Mouse (Mus musculus) C2C12 (cell line): Measurements from ENCODE around the gene Pdyn. TPM values are rescaled to one million over a fixed set of nuclear protein-coding genes. Genes with fewer than 3 reads are reported as not detected.

Source experiments
- H3K27me3 ChIP-seq: one replicate; pipeline ENCODE4 v1.6.1; 2011; ENCODE audit not compliant: control insufficient read depth, insufficient read depth, insufficient read length
- H3K36me3 ChIP-seq: one replicate; pipeline ENCODE4 v1.6.1; 2011; ENCODE audit not compliant: control insufficient read depth, insufficient read depth
- H3K4me3 ChIP-seq: one replicate; pipeline ENCODE4 v1.5.1; 2011; ENCODE audit warnings: mild to moderate bottlenecking, control low read depth; ENCODE audit not compliant: poor library complexity, insufficient read depth, severe bottlenecking
- H3K79me2 ChIP-seq: one replicate; pipeline ENCODE4 v1.6.1; 2011; ENCODE audit not compliant: control insufficient read depth, insufficient read depth
- H3K79me3 ChIP-seq: one replicate; pipeline ENCODE4 v1.6.1; 2011; ENCODE audit warnings: low read depth, control low read depth
- H3ac ChIP-seq: one replicate; pipeline ENCODE3; 2011; ENCODE audit warnings: low read depth; ENCODE audit not compliant: control insufficient read depth, insufficient read length
- CEBPB ChIP-seq: IDR thresholded peaks from one replicate; pipeline ENCODE4 v1.6.1; 2011; ENCODE audit warnings: low read depth, mild to moderate bottlenecking, control low read depth, moderate library complexity
- CTCF ChIP-seq: IDR thresholded peaks from one replicate; pipeline ENCODE4 v1.5.1; 2011; ENCODE audit not compliant: control insufficient read depth, insufficient read depth, insufficient read length
- FOSL1 ChIP-seq: IDR thresholded peaks from one replicate; pipeline ENCODE4 v1.8.0; 2011; ENCODE audit warnings: mild to moderate bottlenecking, low read length; ENCODE audit not compliant: poor library complexity, insufficient read depth, severe bottlenecking
- MAX ChIP-seq: IDR thresholded peaks from one replicate; pipeline ENCODE4 v1.6.1; 2011; ENCODE audit warnings: mild to moderate bottlenecking, control low read depth
- MYOD1 ChIP-seq: IDR thresholded peaks from one replicate; pipeline ENCODE4 v1.6.1; 2011; ENCODE audit warnings: low read depth; ENCODE audit not compliant: control insufficient read depth, insufficient read length
- MYOG ChIP-seq: IDR thresholded peaks from one replicate; pipeline ENCODE4 v1.6.1; 2011; ENCODE audit not compliant: control insufficient read depth, insufficient read length; ENCODE audit errors: extremely low read depth
- USF1 ChIP-seq: IDR thresholded peaks from one replicate; pipeline ENCODE4 v1.6.1; 2011; ENCODE audit warnings: low read depth, mild to moderate bottlenecking, control low read depth, moderate library complexity
- polyA plus RNA-seq: library from polyadenylated mRNA; unstranded; fragments of >200 nt; fragmentation: generic; extraction: Trizol; gene quantifications from one replicate; pipeline ENCODE4 v1.2.1, GENCODE M21; 2012; ENCODE audit warnings: missing spikeins

Gene Pdyn
- polyA plus RNA-seq, 1 experiment = not detected

GRCm38 (mm10) chr2:129671911-129672310, 27.7 kb downstream of the Pdyn start:
- H3K4me3 ChIP-seq = no peak overlapping the region
- H3K79me2 ChIP-seq = no peaks in the 10 kb centered on the region
- no peak overlapping the region for H3ac ChIP-seq
- no peak for TF ChIP-seq CEBPB
- TF ChIP-seq MAX = no peak
- TF ChIP-seq MYOD1 = no peak
- TF ChIP-seq USF1 = no peak
- no peak for TF ChIP-seq FOSL1
- TF ChIP-seq CTCF = no peak
- no peak for TF ChIP-seq MYOG
- H3K79me3 ChIP-seq = no peaks in the 10 kb centered on the region
- no peaks in the 10 kb centered on the region for H3K36me3 ChIP-seq
- H3K27me3 ChIP-seq = peaks cover 5% of the 10 kb centered on the region

- Histone ChIP-seq H3ac (no peak overlapping the region), H3K27me3 (no peaks in the 10 kb centered on the region), H3K4me3 (no peak overlapping the region), H3K36me3 (no peaks in the 10 kb centered on the region), H3K79me2 (no peaks in the 10 kb centered on the region), H3K79me3 (no peaks in the 10 kb centered on the region)
- no peak for TF ChIP-seq CTCF
- no peak for TF ChIP-seq FOSL1
- TF ChIP-seq MAX = no peak
- TF ChIP-seq MYOG = no peak
- TF ChIP-seq USF1 = no peak
- TF ChIP-seq CEBPB = no peak
Observed at GRCm38 (mm10) chr2:129662484-129662883, 37.2 kb downstream of the Pdyn start.

- TF ChIP-seq CEBPB (no peak), MAX (no peak), CTCF (no peak), USF1 (no peak), MYOG (no peak), MYOD1 (no peak), FOSL1 (no peak)
- no peak overlapping the region for H3K4me3 ChIP-seq
- H3K36me3 ChIP-seq = no peaks in the 10 kb centered on the region
- no peaks in the 10 kb centered on the region for H3K79me2 ChIP-seq
- H3K79me3 ChIP-seq = no peaks in the 10 kb centered on the region
- H3ac ChIP-seq = no peak overlapping the region
- H3K27me3 ChIP-seq = no peaks in the 10 kb centered on the region
Observed at GRCm38 (mm10) chr2:129660020-129660419, 39.6 kb downstream of the Pdyn start.

- Histone ChIP-seq H3K4me3 (no peak overlapping the region), H3ac (no peak overlapping the region), H3K27me3 (no peaks in the 10 kb centered on the region), H3K79me3 (no peaks in the 10 kb centered on the region), H3K36me3 (no peaks in the 10 kb centered on the region), H3K79me2 (no peaks in the 10 kb centered on the region)
- TF ChIP-seq MYOD1 (no peak), MAX (no peak)
Observed at GRCm38 (mm10) chr2:129658796-129659195, 40.8 kb downstream of the Pdyn start.

- Histone ChIP-seq H3K27me3 (peaks cover 5% of the 10 kb centered on the region), H3K4me3 (no peak overlapping the region), H3ac (no peak overlapping the region), H3K79me3 (no peaks in the 10 kb centered on the region), H3K79me2 (no peaks in the 10 kb centered on the region), H3K36me3 (no peaks in the 10 kb centered on the region)
- TF ChIP-seq CTCF = no peak
- TF ChIP-seq MYOD1 = no peak
- TF ChIP-seq MAX = no peak
- no peak for TF ChIP-seq FOSL1
Observed at GRCm38 (mm10) chr2:129655033-129655432, 44.6 kb downstream of the Pdyn start.

- no peak for TF ChIP-seq MYOD1
- TF ChIP-seq MYOG = no peak
- TF ChIP-seq FOSL1 = no peak
- no peak for TF ChIP-seq USF1
- no peak for TF ChIP-seq CEBPB
- no peak for TF ChIP-seq CTCF
- no peak for TF ChIP-seq MAX
- no peaks in the 10 kb centered on the region for H3K36me3 ChIP-seq
- H3K79me3 ChIP-seq = no peaks in the 10 kb centered on the region
- H3K27me3 ChIP-seq = peaks cover 5% of the 10 kb centered on the region
- H3K4me3 ChIP-seq = no peak overlapping the region
- no peaks in the 10 kb centered on the region for H3K79me2 ChIP-seq
- H3ac ChIP-seq = no peak overlapping the region
Observed at GRCm38 (mm10) chr2:129654233-129654950, 45.3 kb downstream of the Pdyn start.
